In genomic region chr7:126082286-126082741, GRCm38 (mm10) we compare ENCODE assay signal across 8 mouse cellular contexts. TPM values are rescaled to one million over a fixed set of nuclear protein-coding genes. Genes with fewer than 3 reads are reported as not detected.
A peak's percentile ranks its signal among the peaks of the same experiment; 100 is the strongest.
DNase-seq lines count a peak whose midpoint lies in the region; ATAC-seq and TF ChIP-seq lines count a peak whose summit lies in the region.

TSS of gene Gsg1l (minus strand) at chr7:126082411.

- H3K4me2 ChIP-seq in midbrain, embryonic 16.5 days (ENCODE audit: low read length), result peak within 1 kb of the TSS; percentile 94

- peak; percentile 74 for ATAC-seq in midbrain, embryonic 16.5 days
- no peak for ATAC-seq in activated CD4-positive, CD25-positive, alpha-beta regulatory T cell, adult 4 months

- H3K27ac ChIP-seq in midbrain, embryonic 16.5 days (ENCODE audit: low read length), result peak within 1 kb of the TSS; percentile 36; the same call in 1 of the 2 replicates

- peak; percentile 35 to 66 for DNase-seq in left cerebral cortex, adult 18-20 months (ENCODE audit: low spot score in 2 of 2)
- no peak for DNase-seq in left cerebral cortex, adult 11 months (ENCODE audit: low spot score)
- DNase-seq in adrenal gland, postnatal 4 days (ENCODE audit: low spot score in 2 of 2), result no peak
- peak in 1 of 2 experiments; percentile 48 for DNase-seq in frontal cortex, adult 2 months (ENCODE audit: extremely low spot score in 1 of 2, low spot score in 1 of 2)
- peak in 1 of 2 experiments; percentile 35 for DNase-seq in layer of hippocampus, postnatal 25 days (ENCODE audit: extremely low spot score in 1 of 2, low spot score in 1 of 2)
- DNase-seq in lung, adult 2 months, result no peak

- 2% methylated on average over 37 of the region's 49 CpGs for WGBS in midbrain, embryonic 16.5 days
- under 1% methylated on average over 40 of the region's 49 CpGs for WGBS in lung, adult 2 months

- no peak for TF ChIP-seq POLR2A in lung, adult 2 months (IDR thresholded peaks at IDR 0.05; ENCODE audit: borderline replicate concordance, extremely low read depth, low read depth, low read length)

- H3K27me3 ChIP-seq in midbrain, embryonic 16.5 days (ENCODE audit: control insufficient read depth, insufficient read depth, low read depth, low read length), result peaks cover 9% of the 10 kb centered on the region

- H3K4me1 ChIP-seq in midbrain, embryonic 16.5 days (ENCODE audit: control insufficient read depth, insufficient read depth, low read length), result peaks cover 27% of the 10 kb centered on the region
- 0 out of 2 replicates have a peak, but pooled peaks cover 2% of the 10 kb centered on the region for H3K4me1 ChIP-seq in lung, adult 2 months (ENCODE audit: control insufficient read depth, insufficient read depth, low read length)

- H3K9ac ChIP-seq in midbrain, embryonic 16.5 days (ENCODE audit: low read depth, low read length), result peak within 1 kb of the TSS; percentile 77

- H3K36me3 ChIP-seq in midbrain, embryonic 16.5 days (ENCODE audit: control insufficient read depth, insufficient read depth, low read length), result no peaks in the 10 kb centered on the region

- H3K9me3 ChIP-seq in midbrain, embryonic 16.5 days (replicated peaks; ENCODE audit: control insufficient read depth, low read length, poor library complexity, severe bottlenecking), result no peaks in the 10 kb centered on the region

- no peak for TF ChIP-seq CTCF in lung, adult 2 months (IDR thresholded peaks at IDR 0.05; ENCODE audit: insufficient read depth, low read length)

- H3K4me3 ChIP-seq in midbrain, embryonic 16.5 days (ENCODE audit: low read depth, low read length), result peak within 1 kb of the TSS; percentile 70
- H3K4me3 ChIP-seq in lung, adult 2 months (replicated peaks; ENCODE audit: extremely low read depth, low read depth, low read length), result no peak within 1 kb of the TSS

RNA-seq across cellular contexts. Expression of gene Gsg1l, which starts in this region (rescaled TPM):
- 10 to 100 TPM; 65.7 to 75.3 TPM for total RNA-seq in left cerebral cortex, adult 18-20 months (2021)
- total RNA-seq in adrenal gland, postnatal 4 days (2021), result 10 to 100 TPM; 13.2 to 13.9 TPM
- 47.9 and 61.1 TPM in 2 replicates for polyA plus RNA-seq in frontal cortex, adult 2 months (2012; rRNA removed)
- 10 to 100 TPM; 14.3 to 14.4 TPM for total RNA-seq in layer of hippocampus, postnatal 25 days (2021)
- polyA plus RNA-seq in midbrain, embryonic 16.5 days (2015; fragmentation: Nextera tagmentation; extraction: Ambion mirVana), result 9.8 and 12.5 TPM in 2 replicates
- not detected for polyA plus RNA-seq in activated CD4-positive, CD25-positive, alpha-beta regulatory T cell, adult 4 months (2017; shearing (Covaris generic))
- 4.8 and 5.6 TPM in 2 replicates for polyA plus RNA-seq in lung, adult 2 months (2012; rRNA removed)

Comparison
In these comparisons a context has a peak if more than half of its experiments do, and no peak if none do; other contexts are left out.
1. RNA of gene Gsg1l (total RNA-seq): 65.7 to 75.3 TPM in left cerebral cortex, adult 18-20 months; 14.3 to 14.4 TPM in layer of hippocampus, postnatal 25 days and 13.2 to 13.9 TPM in adrenal gland, postnatal 4 days; every median in the first group is over 4 times any median in the second.
2. DNase-seq: peak in left cerebral cortex, adult 18-20 months (2 of 2); none in left cerebral cortex, adult 11 months (single experiment), adrenal gland, postnatal 4 days (0 of 2) and lung, adult 2 months (single experiment).